Mouse (Mus musculus) stomach, postnatal 0 days (tissue): ENCODE measurements at regions not wholly inside any gene's neighbourhood (a gene's known extent, or its start where the extent isn't known, plus 50 kb on each side); places are given as distances from the start of the nearest gene placed in this dataset.

Source experiments
- CTCF ChIP-seq: IDR thresholded peaks from 2 replicates; pipeline ENCODE4 v1.5.1; 2016; ENCODE audit warnings: antibody characterized with exemption, low read depth, mild to moderate bottlenecking, moderate library complexity
- EP300 ChIP-seq: optimal IDR thresholded peaks from 2 replicates; pipeline ENCODE3; 2016; ENCODE audit warnings: antibody characterized with exemption

- TF ChIP-seq CTCF (no peak), EP300 (no peak)
Measured at GRCm38 (mm10) chr4:23982790-23983451, 513.3 kb upstream of the Mms22l start.
